Mouse (Mus musculus): ENCODE data around the gene Wiz. TPM values are rescaled to one million over a fixed set of nuclear protein-coding genes. Genes with fewer than 3 reads are reported as not detected.

The Wiz gene
- total and polyA plus RNA-seq, 3 experiments, result 1.2 to 25.4 (median 4.4) TPM

GRCm38 (mm10) chr17:32351269-32351668 lies 38.0 kb downstream of the Wiz start:
- TF ChIP-seq MAX (IDR thresholded peaks at IDR 0.05; ENCODE audit: low read length), result no peak
- peak overlapping the region; percentile 94 for H3K4me2 ChIP-seq (ENCODE audit: insufficient read depth, low read depth, poor library complexity, severe bottlenecking)
- H3K4me1 ChIP-seq (ENCODE audit: control insufficient read depth in 1 of 2, insufficient read depth in 2 of 2), result peaks cover 0 to 26% of the 10 kb centered on the region in 2 experiments; a peak in 2 of 4 replicates
- H3K4me3 ChIP-seq (replicated peaks in 1 of 3; ENCODE audit: low read depth in 2 of 3, low read length in 2 of 3, poor library complexity in 1 of 3), result peak overlapping the region in 2 of 3 experiments; percentile 65 to 69
- no peak for DNase-seq (ENCODE audit: extremely low read depth)
- dilution Hi-C loops (cut with MboI; ENCODE audit: extremely low pct_ligation_motif_present, extremely low pct_unique_long_range_greater_than_20kb, low sequenced_read_pairs), result no loop called here
- H3K36me3 ChIP-seq (replicated peaks in 1 of 2; ENCODE audit: control insufficient read depth in 1 of 2, insufficient read depth in 1 of 2, low read length in 1 of 2), result peaks cover 18 to 45% of the 10 kb centered on the region in 2 experiments
- no peaks in the 10 kb centered on the region for H3K9me3 ChIP-seq (replicated peaks; ENCODE audit: low read length)
- H3K27me3 ChIP-seq (replicated peaks), result no peaks in the 10 kb centered on the region
- in situ Hi-C loops (cut with MboI; ENCODE audit: low pct_ligation_motif_present, low pct_unique_long_range_greater_than_20kb, low sequenced_read_pairs), result no loop called here
- H3K9ac ChIP-seq (ENCODE audit: insufficient read depth, low read depth), result no peak overlapping the region; the same call in 1 of the 2 replicates
- H3K27ac ChIP-seq (ENCODE audit: insufficient read depth, low read depth), result no peak overlapping the region
- H3K79me2 ChIP-seq (replicated peaks; ENCODE audit: control insufficient read depth, extremely low read depth, insufficient read depth, poor library complexity, severe bottlenecking), result peaks cover 30% of the 10 kb centered on the region

GRCm38 (mm10) chr17:32350382-32350983 lies 38.8 kb downstream of the Wiz start, which contains the start of gene Akap8l:
TSS of gene Akap8l (minus strand) at chr17:32350607.
- H3K27me3 ChIP-seq (replicated peaks), result no peaks in the 10 kb centered on the region
- H3K4me2 ChIP-seq (ENCODE audit: insufficient read depth, low read depth, poor library complexity, severe bottlenecking), result peak within 1 kb of the TSS; percentile 94
- in situ Hi-C loops (cut with MboI; ENCODE audit: low pct_ligation_motif_present, low pct_unique_long_range_greater_than_20kb, low sequenced_read_pairs), result no loop called here
- DNase-seq (ENCODE audit: extremely low read depth), result peak; percentile 99
- H3K79me2 ChIP-seq (replicated peaks; ENCODE audit: control insufficient read depth, extremely low read depth, insufficient read depth, poor library complexity, severe bottlenecking), result peaks cover 36% of the 10 kb centered on the region
- H3K36me3 ChIP-seq (replicated peaks in 1 of 2; ENCODE audit: control insufficient read depth in 1 of 2, insufficient read depth in 1 of 2, low read length in 1 of 2), result peaks cover 12 to 37% of the 10 kb centered on the region in 2 experiments
- peak within 1 kb of the TSS; percentile 80 for H3K27ac ChIP-seq (ENCODE audit: insufficient read depth, low read depth)
- H3K4me1 ChIP-seq (ENCODE audit: control insufficient read depth in 1 of 2, insufficient read depth in 2 of 2), result peaks cover 0 to 26% of the 10 kb centered on the region in 2 experiments; a peak in 2 of 4 replicates
- dilution Hi-C loops (cut with MboI; ENCODE audit: extremely low pct_ligation_motif_present, extremely low pct_unique_long_range_greater_than_20kb, low sequenced_read_pairs), result no loop called here
- H3K9me3 ChIP-seq (replicated peaks; ENCODE audit: low read length), result no peaks in the 10 kb centered on the region
- peak within 1 kb of the TSS; percentile 97 for H3K9ac ChIP-seq (ENCODE audit: insufficient read depth, low read depth)
- peak within 1 kb of the TSS; percentile 65 to 97 (median 86) for H3K4me3 ChIP-seq (replicated peaks in 1 of 3; ENCODE audit: low read depth in 2 of 3, low read length in 2 of 3, poor library complexity in 1 of 3)
- peak; percentile 89 for TF ChIP-seq POLR2A (IDR thresholded peaks at IDR 0.05; ENCODE audit: low read depth, low read length)
- no peak for TF ChIP-seq ZC3H11A (IDR thresholded peaks at IDR 0.05; ENCODE audit: low read depth, low read length)
- TF ChIP-seq MEF2A (IDR thresholded peaks at IDR 0.05; ENCODE audit: borderline replicate concordance, low read depth, low read length), result no peak
- TF ChIP-seq POLR2AphosphoS2 (IDR thresholded peaks at IDR 0.05; ENCODE audit: low read depth, low read length), result peak; percentile 73; the same call in 1 of the 2 replicates
- no peak for TF ChIP-seq GABPA (IDR thresholded peaks at IDR 0.05; ENCODE audit: insufficient replicate concordance, low read depth, low read length)
- no peak for TF ChIP-seq ZKSCAN1 (IDR thresholded peaks at IDR 0.05; ENCODE audit: borderline replicate concordance, low read depth, low read length)
- peak; percentile 66; the same call in 1 of the 2 replicates for TF ChIP-seq ZMIZ1 (IDR thresholded peaks at IDR 0.05; ENCODE audit: low read depth, low read length)
- TF ChIP-seq RCOR1 (conservative IDR thresholded peaks at IDR 0.05; ENCODE audit: low read depth, low read length), result no peak
- TF ChIP-seq MAX (IDR thresholded peaks at IDR 0.05; ENCODE audit: low read length), result peak; percentile 53; the same call in 1 of the 2 replicates
- TF ChIP-seq CHD1 (IDR thresholded peaks at IDR 0.05; ENCODE audit: low read depth, low read length), result no peak
- TF ChIP-seq ZNF384 (IDR thresholded peaks at IDR 0.05; ENCODE audit: low read depth, low read length), result no peak
- no peak for TF ChIP-seq USF2 (conservative IDR thresholded peaks at IDR 0.05; ENCODE audit: low read depth, low read length)
- no peak for TF ChIP-seq EP300 (IDR thresholded peaks at IDR 0.05; ENCODE audit: low read length)
- TF ChIP-seq SMC3 (IDR thresholded peaks at IDR 0.05; ENCODE audit: low read depth, low read length), result no peak
- TF ChIP-seq USF1 (IDR thresholded peaks at IDR 0.05; ENCODE audit: low read depth, low read length), result no peak
- TF ChIP-seq CTCF (conservative IDR thresholded peaks at IDR 0.05 in 1 of 2, IDR thresholded peaks at IDR 0.05 in 1 of 2; ENCODE audit: low read depth in 2 of 2, low read length in 2 of 2), result no peak
- peak; percentile 36; the same call in 1 of the 2 replicates for TF ChIP-seq MYC (IDR thresholded peaks at IDR 0.05; ENCODE audit: low read depth, low read length)
- peak; percentile 97 for TF ChIP-seq CHD2 (IDR thresholded peaks at IDR 0.05; ENCODE audit: low read length)
- no peak for TF ChIP-seq JUND (conservative IDR thresholded peaks at IDR 0.05; ENCODE audit: low read depth, low read length)
- TF ChIP-seq UBTF (IDR thresholded peaks at IDR 0.05; ENCODE audit: low read depth, low read length), result no peak
- peak; percentile 57 for TF ChIP-seq HCFC1 (IDR thresholded peaks at IDR 0.05; ENCODE audit: low read depth, low read length)
- peak; percentile 73 for TF ChIP-seq TCF12 (IDR thresholded peaks at IDR 0.05; ENCODE audit: low read depth, low read length)
- TF ChIP-seq NELFE (IDR thresholded peaks at IDR 0.05; ENCODE audit: low read depth, low read length), result peak; percentile 88
- TF ChIP-seq KAT2A (IDR thresholded peaks at IDR 0.05; ENCODE audit: insufficient replicate concordance, low read length), result no peak
- no peak for TF ChIP-seq BHLHE40 (IDR thresholded peaks at IDR 0.05; ENCODE audit: low read depth, low read length)
- TF ChIP-seq NRF1 (IDR thresholded peaks at IDR 0.05; ENCODE audit: low read depth, low read length), result peak; percentile 48; the same call in 1 of the 2 replicates
- TF ChIP-seq ETS1 (conservative IDR thresholded peaks at IDR 0.05; ENCODE audit: low read depth, low read length), result no peak
- peak; percentile 88 for TF ChIP-seq TBP (conservative IDR thresholded peaks at IDR 0.05; ENCODE audit: low read depth, low read length)
- no peak for TF ChIP-seq PAX5 (IDR thresholded peaks at IDR 0.05; ENCODE audit: low read length)
- 0 out of 2 replicates have a peak, but pooled peaks have one; percentile 1 for TF ChIP-seq MAZ (IDR thresholded peaks at IDR 0.05; ENCODE audit: low read depth, low read length)
- peak; percentile 10; the same call in 1 of the 2 replicates for TF ChIP-seq ELF1 (IDR thresholded peaks at IDR 0.05; ENCODE audit: low read depth, low read length)
- TF ChIP-seq RAD21 (IDR thresholded peaks at IDR 0.05; ENCODE audit: low read depth, low read length), result no peak

Measured in CH12.LX (cell line).